Mouse (Mus musculus) adrenal gland, postnatal 14 days (tissue): Measurements from ENCODE around the gene Klhl12. TPM values are rescaled to one million over a fixed set of nuclear protein-coding genes. Genes with fewer than 3 reads are reported as not detected.
"Not testable (repeated sequence)": the region's sequence is repeated elsewhere in the genome, so short reads cannot be mapped to it uniquely, and the experiment has no call there.

ENCODE experiments used
- DNase-seq: peaks from one replicate; pipeline ENCODE4 v3.0.0; 2021; ENCODE audit warnings: mixed read lengths
- long read RNA-seq, 2 experiments: library from polyadenylated mRNA; stranded (forward); transcript quantifications; one replicate each; pipeline ENCODE4 v2.0.0; 2021
- total RNA-seq: library from RNA; stranded (reverse); gene quantifications from 2 replicates; pipeline ENCODE4 v1.2.3, GENCODE M21; 2021

Klhl12 gene
- 18.6 and 19.5 TPM in 2 replicates for total RNA-seq
- long read RNA-seq, experiment 1, transcript Klhl12-201 (12 exons, 3,408 nt), result major isoform, 6 of 14 reads
- long read RNA-seq, experiment 1, partial matches to known transcripts, result 5 of 14 reads
- long read RNA-seq, experiment 1, other reads (novel, unspliced or antisense), result 3 of 14 reads
- long read RNA-seq, experiment 2, transcript Klhl12-201 (12 exons, 3,408 nt), result major isoform, 5 of 7 reads
- long read RNA-seq, experiment 2, partial matches to known transcripts, result 0 of 7 reads
- long read RNA-seq, experiment 2, other reads (novel, unspliced or antisense), result 2 of 7 reads

DNA sequence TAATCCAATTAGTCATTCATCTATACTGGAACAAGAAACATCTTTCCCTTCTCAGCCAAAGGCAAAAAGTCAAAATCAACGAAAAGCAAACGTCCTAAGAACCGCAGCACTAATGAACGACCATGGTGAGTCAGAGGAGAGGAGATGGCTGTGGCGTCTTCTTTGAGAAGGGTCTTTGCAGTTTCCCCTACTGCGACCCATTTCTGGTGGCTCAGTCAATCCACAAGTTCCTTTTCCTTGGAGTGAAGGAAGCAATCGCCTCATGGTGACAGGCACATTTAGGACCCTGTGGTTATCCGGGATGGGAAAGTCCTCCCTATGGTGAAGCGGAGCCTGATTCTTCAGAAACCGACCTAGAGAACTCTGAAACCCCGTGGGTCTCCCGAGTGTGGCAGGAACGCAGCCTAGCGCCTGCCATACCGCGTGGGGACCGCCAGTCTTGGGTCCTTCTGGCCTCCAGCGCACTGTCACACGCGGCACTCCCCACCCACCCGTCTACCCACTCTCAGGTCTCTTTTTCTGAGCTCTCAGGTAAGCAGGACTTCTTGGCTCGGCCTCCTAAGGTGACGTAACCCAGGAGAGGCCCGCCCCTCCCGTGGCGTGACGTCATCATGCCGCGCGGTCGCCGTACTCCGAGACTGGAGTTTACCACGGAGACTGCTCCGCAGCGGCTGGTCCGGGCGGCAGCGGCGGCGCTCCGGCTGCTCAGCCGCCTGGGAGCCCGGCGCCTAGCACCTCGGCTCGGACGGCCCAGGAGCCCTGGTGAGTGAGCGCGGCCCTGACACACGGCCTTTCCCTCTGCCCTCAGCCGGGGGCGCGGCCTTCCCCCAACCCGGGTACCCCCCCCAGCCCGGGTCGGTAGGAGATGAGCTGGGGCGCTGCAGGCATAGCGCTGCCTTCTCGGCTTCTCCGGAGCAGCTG lies at the start of gene Klhl12:
TSS of gene Klhl12 (plus strand) at position 628 of the 921 bp plus-strand sequence.
- DNase-seq, result peak; percentile 97

DNA sequence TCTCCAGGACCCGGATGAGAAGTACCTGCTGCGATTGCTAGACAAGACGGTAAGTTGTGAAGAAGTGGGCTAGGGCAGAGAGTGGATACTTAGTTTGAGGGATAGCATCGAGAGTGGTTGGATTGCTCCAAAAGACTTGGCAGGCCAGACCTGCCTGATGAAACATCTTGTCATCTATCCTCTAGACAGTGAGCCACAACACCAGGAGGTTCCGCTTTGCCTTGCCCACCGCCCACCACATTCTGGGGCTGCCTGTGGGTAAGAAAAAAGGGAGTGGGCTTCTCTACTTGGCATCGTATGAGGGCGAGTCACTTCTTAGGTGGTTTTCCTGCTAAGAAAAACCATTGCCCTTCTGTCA lies 48.9 kb upstream of the Klhl12 start:
- DNase-seq, result no peak

DNA sequence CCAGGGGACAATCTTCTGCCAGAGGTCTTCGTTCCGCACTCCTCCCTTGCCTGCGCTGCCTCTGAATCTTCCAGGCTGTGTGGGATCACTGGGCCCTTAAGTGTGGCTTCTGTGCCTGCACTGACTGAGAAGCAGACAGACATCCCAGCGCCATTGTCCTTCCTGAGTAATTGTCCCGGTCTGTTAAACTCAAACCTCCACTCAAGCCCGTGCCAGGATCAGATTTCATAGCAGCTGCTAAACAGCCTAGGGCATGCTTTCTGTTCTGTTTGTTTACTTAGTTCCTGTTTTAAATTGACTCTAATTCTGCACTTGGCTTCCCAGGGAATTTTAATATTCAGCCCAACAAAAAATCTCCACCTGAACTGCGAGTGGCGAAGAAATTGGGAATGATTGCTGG lies 47.3 kb upstream of the Klhl12 start:
- no peak for DNase-seq

DNA sequence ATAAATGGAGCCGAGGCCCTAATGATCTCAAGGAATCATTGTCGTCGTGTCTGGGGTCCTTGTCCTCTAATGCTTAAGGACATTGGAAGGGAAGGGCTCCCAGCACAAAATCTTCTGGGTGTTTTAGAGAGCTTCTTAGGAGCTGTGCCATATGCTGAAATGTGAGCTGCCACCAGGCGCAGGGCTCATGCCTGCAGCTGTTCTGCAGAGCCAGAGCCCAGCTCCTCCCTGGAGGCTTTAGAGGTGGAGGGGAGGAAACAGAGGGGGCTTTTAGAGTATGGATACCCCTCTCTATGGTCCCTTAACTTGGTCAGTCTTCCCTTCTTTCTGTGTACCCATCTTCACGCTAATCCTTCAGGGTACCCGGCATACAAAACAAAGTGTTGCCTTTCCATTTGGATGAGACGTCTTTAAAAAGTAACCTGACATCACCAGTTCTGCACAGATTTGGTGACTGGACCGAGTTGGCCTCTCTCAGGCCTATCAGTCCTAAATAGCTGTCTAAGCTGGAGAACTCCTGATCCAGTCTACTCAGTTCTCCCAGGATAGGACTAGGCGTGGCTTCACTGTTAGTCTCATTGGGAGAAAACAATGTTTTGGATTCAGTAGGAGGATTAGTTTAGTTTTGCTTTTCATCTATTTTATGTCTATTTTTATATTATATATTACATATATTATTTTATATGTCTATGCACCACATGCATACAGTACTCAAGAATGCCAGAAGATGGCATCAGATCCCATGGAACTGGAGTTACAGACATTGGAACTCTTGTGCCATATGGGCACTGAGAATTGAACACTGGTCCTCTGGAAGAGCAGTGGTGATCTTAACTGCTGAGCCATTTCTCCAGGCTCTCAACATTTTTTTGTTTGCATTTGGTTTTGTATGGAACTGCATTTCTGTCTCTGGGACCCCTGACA lies 43.4 kb upstream of the Klhl12 start:
- DNase-seq, result no peak

DNA sequence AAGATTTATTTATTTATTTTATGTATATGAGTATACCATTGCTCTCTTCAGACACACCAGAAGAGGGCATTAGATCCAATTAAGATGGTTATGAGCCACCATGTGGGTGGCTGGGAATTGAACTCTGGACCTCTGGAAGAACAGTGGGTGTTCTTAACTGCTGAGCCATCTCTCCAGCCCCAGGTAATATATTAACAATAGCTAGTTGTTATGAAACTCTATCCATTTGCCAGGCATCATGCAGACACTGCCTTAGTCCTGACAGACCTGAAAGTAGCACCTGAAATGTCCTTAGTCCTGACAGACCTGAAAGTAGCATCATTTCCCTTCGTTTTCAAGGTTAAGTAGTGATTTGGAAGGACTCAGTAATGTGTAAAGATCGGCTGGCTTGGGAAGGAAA lies 41.3 kb upstream of the Klhl12 start:
- DNase-seq, result no peak

DNA sequence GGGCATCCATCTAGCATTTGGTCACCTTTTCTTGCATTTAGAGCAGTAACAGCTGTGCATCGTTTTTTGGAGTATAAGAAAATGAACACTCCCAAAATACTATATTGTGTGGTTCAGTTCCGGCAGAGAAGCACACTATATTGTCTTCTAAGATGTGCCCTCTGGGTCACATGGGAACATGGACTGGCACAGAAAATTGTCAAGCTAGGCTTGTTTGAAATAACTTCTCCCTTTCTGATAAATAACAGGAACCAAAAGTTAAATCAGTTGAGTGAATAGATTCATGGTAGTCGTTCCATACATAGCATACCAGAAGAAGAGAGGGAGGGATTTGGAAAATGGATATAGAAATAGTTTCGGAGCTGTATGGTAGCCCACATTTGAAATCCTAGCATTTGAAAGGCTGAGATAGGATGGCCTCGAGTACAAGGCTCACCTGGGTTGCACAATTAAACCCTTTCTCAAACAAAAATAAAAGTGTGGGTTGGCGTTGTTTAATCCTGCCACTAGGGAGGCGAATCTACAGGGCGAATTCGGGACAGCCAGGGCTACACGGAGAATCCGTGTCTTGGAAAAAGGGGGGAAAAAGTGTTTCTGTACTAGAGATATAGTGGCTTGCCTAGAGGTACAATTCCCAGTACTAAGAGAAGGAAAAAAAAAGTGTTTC lies 40.7 kb upstream of the Klhl12 start:
- no peak for DNase-seq

DNA sequence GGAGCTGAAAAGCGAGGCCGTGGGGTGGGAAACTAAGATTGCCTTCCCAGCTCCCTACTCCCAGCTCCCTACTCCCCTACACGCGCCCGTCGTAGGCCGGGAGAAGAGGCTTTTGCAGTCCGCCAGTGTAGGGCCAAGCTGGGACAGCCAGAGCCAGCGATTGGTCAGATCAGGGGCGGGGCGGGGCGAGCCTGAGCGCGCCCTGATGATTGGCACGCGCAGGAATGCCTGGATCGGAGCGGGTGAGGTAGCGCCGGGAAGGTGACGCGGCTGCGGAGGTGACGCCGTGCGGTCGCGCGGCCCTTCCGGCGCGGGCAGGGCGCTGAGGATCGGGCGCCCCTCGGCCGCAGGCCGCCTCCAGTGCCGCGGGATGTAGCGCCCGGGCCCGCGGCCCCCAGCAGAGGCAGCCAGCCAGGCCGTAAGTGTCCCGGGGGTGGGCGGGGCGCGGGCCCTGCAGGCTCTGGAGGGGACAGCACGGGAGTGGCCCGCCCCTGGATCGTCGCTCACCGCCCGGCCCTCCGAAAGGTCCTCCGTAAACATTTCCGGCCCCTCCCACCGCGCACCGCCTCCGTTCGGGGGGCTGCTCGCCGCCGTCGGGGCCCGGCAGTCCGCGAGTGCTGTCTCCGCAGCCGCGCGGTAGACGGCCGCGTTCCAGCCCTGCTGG lies 40.0 kb upstream of the Klhl12 start, which contains the start of gene Adipor1:
TSS of gene Adipor1 (plus strand) at position 211 of the 664 bp plus-strand sequence.
- peak; percentile 99 for DNase-seq

DNA sequence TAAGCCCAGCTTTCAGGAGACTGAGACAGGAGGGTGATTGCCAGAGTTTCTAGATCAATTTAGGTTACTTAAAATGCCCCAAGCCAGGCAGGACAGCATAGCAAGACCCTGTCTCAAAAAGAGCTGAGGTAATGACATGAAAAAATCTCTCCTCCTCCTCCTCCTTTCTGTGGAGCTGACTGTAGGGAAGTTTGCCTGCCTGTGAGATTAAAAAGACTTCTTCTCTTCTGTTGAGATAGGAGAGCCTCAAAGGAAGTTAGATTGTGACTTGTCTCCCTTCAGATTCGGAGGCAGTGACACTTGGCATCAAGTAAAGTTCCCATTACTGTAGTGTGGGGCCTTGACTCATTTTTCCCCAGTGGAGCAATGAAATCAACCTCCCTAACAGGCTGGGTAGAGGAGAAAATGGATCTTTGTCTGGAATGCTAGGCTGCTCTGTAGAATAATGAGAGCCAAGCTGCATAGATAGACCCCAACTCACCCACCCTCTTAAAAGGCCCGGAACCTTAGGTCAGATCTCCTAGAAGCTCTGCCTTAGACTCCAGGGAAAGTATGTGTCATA lies 36.8 kb upstream of the Klhl12 start:
- DNase-seq, result no peak

DNA sequence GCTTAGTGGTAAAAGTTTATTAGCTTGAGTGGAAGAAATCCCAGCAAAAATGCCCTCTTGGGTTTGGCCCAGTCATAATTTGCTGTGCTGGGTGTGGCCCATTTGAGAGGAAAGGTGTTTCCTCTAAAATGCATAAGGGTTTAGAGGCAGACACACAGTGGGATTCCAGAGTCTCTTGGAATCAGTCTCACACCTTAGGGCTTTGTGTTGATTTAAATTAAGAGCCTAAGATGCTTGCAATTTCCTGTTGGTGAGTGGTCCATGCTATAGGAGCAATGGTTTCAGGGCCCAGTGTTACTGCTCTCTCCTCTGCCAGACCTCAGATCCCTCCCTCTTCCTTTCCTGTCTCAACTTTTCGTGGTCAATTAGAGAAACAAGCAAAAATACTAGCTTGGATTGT lies 36.2 kb upstream of the Klhl12 start:
- DNase-seq, result no peak

DNA sequence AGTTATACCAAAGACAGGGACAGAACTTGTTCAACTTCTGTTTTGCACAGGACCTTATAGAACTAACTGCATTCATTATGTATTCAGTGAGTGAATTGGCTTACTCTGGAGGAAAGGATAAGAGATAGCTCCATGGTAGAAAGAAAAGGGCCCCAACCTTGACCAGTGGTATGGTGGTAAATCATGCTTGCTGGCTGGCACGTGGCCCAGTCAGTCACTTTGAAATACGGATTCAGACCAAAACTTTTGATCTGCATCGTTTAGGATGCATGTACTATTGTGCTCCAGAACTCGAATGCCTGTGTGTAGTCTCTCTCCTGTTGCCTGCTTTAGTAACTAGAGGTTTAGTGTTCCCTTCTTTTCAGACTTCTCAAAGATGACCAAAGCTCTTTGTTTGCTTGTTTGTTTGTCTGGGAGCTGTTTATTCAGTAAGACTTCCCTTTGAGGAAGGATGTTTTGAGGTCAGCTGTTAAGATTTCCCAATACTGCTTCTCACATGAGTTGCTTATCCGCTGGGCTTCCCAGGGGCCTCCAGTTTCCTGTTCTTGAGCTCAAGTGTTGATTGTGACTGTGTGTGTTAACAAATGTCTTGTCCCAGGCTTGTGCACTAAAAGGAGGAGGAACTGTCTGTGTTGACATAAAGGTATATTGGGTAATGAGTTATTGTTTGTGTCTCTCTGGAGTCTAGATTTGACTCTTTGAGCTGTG lies 35.4 kb upstream of the Klhl12 start:
- peak; percentile 90 for DNase-seq

DNA sequence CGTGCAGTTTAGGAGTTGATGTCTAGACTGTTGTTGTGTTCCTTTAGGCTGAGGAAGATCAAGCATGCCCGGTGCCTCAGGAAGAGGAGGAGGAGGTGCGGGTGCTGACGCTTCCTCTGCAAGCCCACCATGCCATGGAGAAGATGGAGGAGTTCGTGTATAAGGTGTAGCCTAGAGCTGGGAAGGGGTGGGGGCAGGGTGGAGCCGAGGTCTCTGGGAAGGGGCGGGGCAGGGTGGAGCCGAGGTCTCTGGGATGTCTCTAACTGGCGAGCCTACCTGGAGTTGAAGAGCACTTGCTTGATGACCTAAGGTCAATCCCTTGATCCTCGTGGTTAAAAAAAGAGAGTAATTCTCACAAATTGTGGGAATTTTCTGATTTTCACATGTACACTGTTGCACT lies 31.4 kb upstream of the Klhl12 start:
- no peak for DNase-seq

DNA sequence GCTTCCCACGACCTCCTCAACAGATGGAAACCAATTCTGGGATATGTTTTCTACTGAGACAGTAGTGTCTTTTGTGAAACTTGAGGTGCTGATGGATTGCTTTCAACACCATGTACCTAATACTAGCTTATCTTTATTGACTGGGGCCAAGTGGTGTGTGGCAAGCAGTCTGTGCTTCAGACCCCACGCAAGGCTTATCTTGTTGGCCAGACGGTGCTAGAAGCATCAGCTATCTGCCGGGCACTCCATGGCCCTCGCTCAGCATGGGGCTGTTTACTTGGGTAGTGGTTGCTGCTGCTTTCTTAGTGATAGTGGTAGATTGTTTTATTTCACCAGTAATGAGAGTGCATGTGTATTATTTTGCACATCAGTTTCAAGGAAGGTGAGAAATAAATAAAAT lies 29.0 kb upstream of the Klhl12 start:
- DNase-seq, result no peak

DNA sequence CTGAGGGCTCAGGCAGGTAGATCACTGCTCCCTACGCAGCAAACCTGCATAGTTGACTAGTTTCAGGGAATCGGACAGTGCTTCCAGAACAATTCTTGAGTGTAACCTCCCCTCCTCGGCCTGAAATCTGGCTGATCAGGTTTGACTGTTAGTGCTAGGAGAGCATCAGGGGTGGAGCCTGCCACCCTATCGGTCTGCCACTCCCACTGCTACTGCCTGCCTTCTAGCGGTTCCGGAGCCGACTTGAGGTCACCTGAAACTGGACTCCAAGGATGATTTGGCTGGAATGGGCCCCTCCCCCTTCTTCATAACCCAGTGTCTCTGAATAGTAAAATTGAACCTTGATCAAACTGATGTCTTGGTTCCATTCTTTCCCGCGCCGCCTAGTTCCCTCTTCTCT lies 22.3 kb upstream of the Klhl12 start:
- no peak for DNase-seq

DNA sequence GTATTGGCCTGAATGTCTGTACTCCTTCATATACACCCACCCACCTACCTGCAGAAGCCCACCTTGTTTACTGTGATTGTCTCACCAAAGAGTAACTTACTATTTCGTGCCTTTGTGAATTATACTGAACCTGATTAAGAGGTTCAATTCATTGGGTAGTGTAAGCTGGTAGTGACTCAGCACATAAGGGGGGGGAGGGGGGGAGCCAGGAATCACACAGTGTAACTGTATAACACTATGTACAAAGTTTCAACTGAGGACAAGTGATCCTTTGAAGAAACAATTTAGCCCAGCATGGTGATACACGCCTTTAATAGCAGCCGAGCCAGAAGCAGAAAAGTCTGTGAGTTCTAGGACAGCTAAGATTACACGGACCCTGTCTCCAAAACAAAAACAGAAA lies 21.9 kb upstream of the Klhl12 start:
- no peak for DNase-seq

DNA sequence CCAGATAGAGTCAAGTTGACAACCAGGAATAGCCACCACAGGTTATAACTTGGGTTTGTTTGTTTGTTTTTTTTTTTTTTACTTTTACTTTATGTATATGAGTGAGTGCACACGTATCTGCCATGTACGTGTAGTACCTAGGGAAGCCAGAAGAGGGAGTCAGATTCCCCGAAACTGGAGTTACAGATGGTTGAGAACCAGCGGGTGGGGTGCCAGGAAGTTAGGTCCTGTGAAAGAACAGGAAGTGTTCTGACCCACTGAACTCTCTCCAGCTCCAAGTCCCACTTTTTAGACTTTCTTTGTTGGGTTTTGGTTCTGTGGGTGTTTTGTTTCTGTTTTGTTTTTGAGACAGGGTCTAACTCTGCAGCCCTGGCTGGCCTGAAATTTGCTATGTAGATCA lies 19.9 kb upstream of the Klhl12 start:
- peak; percentile 48 for DNase-seq

DNA sequence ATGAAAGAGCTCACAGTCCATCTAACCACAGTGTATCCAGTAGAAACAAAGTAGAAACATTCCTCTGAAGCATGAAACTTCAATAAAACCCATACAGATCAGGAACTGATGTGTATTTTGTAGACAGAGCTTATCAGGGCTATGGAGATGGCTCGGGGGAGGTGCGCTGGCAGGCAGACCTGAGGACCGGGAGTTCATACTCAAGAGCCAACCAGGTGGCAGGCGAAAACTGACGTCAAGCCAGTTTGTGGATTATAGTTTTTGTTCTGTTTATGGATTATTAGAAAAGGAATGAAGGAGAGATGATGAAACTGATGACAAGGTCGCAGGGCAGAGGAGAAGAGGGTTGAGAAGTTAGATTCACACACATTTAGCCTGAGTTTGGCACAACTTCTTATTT lies 14.9 kb upstream of the Klhl12 start:
- no peak for DNase-seq

DNA sequence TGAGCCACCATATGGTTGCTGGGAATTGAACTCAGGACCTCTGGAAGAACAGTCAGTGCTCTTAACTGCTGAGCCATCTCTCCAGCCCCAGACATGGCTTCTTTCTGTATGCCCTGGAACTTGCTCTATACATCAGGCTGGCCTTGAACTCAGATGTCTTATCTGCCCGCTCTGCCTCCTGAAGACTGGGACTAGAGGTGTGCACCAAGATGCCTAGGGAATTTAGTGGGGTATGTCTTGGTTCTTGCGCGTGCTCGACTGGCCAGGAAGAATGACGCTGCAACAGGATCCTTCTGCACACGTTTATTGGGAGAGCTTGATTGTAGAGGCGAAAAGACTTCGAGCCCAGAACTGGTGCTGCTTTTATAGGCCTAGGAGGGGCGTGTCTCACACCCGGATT lies 13.6 kb upstream of the Klhl12 start:
- DNase-seq, result not testable (repeated sequence)

DNA sequence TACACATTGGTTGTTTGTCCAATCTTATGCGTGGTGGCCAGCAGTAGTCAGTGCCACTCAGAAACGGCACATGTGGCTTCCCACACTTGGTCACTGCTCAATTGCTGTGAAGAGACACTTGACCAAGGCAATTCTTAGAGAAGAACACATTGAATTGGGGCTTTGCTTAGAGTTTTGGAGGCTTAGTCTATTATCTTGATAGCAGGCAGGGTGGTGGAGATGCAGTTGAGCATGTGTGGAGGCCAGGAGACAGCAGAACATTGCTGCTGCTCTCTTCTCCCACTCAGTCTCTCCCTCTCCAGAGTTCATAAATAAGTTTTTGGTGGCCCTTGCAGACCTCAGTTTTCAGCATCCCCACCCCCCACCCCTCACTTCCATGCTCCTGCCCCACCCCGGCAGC lies 12.9 kb upstream of the Klhl12 start:
- DNase-seq, result no peak

DNA sequence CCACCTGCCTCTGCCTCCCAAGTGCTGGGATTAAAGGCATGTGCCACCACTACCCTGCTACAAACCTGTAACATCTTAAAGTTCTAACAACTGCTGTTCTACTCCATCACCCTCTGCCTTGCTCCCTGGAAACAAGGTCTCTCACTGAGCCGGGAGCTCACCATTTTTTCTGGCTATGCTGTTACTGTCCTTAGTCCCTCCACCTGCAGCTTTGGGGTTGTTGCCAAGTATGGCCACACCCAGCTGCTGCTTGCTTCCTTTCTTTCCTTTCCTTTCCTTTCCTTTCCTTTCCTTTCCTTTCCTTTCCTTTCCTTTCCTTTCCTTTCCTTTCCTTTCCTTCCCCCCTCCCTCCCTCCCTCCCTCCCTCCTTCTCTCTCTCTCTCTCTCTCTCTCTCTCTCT lies 12.0 kb upstream of the Klhl12 start:
- not testable (repeated sequence) for DNase-seq

DNA sequence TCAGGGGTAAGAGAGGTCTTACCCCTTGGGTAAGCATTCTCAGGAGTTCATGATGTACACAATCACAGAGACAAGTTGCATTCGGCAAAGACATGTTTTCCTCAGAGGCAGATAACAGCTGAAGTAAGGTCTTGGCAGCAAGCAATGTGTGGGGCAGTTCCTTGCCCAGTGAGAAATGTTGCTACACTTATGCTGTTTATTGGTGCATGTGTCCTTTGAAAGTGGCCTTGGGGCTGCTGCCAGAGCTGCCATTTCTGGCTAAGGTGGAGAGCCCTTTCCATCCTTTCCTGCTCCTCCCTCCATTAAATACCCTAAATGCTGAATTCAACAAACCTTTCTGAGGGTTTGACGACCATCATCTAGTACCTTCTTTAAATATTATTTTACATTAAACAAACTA lies 9.9 kb upstream of the Klhl12 start:
- peak; percentile 66 for DNase-seq
